Mouse (Mus musculus) bone marrow, adult 2 months (tissue): ENCODE measurements around the gene Dnajc11.

Experiments
- CTCF ChIP-seq: fragments of 200-500 bp; IDR thresholded peaks from 2 replicates; pipeline ENCODE4 v1.5.1; 2011; ENCODE audit warnings: low read length, control low read depth; ENCODE audit not compliant: control insufficient read depth, insufficient read depth
- POLR2A ChIP-seq: fragments of 200-500 bp; IDR thresholded peaks from 2 replicates; pipeline ENCODE4 v1.6.1; 2011; ENCODE audit warnings: low read depth, mild to moderate bottlenecking, control low read depth, low read length, borderline replicate concordance; ENCODE audit not compliant: control insufficient read depth

GRCm38 (mm10) chr4:151986650-151987049, 53.2 kb downstream of the Dnajc11 start:
- TF ChIP-seq CTCF (no peak), POLR2A (no peak)
